Mouse (Mus musculus) induced T-regulatory cell, adult 2 months (primary cell): ENCODE measurements at regions not wholly inside any gene's neighbourhood (a gene's known extent, or its start where the extent isn't known, plus 50 kb on each side); places are given as distances from the start of the nearest gene placed in this dataset.

ENCODE experiments used
- DNase-seq: peaks from one replicate; pipeline ENCODE4 v3.0.0-alpha.2; 2012; ENCODE audit warnings: low read depth

DNA sequence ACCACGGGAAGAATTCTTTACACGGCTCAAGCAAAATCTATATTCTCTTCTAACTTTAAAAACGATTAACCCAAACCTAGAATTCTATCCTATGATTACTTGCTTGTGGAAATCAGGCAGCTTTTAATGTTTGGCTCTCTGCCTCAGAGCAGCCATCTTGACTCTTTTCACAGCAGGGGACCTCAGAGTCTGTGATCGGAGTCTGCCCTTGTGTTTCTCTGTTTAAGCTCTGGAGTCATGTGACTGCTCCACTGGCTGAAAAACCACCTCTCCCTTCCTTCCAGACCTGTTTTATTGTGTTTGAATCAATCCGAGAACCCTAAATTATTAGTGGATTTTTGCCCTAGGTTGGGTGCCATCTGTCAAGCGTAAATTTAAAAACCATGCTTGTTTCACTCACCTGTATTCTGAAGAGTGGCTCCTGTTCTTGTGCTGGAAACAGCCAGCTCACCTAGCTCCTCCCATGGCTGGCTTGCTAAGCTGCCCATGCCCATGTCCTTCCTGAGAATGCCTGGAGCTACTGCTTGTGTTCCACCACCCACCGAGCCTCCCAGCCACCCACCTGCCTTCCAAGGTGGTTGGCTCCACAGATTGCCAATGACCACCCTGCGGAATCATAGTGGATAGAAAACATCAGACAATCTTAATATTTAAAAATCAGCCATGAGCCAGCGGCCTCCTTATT is 62.6 kb downstream of the Perp start:
- DNase-seq, result no peak

DNA sequence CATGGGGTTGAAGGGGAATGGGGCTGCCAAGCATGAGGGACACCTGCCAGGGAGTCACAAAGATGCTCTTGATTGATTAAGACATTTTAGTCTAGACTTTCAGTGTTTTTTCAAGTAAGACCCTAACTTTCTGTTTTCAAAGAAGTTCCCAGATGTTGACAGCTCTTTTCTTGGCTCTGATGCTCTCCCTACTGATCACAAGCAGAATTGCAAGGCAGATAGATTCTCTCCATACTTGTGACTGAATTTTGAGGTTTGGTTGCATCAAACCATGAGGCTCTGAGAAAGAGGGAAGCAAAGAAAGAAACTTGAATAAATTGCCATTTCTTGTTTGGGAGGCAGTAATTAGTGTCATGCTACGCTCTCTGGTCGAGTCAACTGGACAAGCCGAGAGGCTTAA is 64.5 kb downstream of the Perp start:
- DNase-seq, result no peak

DNA sequence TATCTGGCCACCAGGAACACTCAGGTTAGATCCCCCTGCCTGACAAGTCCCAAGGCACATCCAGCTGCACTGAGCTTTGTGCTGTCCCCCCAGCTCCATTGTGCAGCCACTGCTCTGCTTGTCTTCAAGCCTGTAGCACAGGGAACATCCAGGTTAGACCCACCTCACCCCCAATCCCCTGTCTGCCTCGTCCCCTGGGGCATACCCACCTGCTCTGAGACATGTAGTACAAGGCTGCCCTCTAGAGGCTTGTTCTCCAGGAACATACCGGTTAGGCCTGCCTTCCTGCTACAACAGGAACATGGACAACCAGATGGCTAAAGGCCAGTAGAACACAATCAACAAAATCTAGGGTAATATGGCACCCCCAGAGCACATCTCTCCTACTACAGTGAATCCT is 66.1 kb downstream of the Perp start:
- DNase-seq, result peak; percentile 66

DNA sequence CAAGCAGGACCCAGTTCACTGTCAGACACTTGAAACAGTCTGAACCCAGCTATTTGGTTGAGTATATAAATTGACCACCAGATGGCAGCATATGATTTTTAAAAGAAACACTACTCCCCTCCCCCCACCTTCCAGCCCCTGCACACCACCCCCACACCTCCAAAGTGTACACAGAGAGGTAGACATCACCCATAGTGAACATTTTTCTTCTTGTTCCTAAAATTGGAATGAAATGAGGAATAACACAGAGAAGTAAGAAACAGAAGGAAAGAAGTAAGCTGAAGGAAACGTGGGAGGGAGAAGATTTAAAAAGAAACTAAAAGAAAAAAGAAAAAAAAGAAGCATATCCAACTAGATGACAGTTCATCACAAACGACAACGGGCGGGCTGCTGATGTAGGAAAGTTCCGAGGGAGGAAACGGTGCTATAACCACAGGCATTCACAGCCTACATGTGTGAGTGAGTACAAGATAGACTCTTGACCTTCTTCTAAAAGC is 72.3 kb downstream of the Perp start:
- peak; percentile 90 for DNase-seq

DNA sequence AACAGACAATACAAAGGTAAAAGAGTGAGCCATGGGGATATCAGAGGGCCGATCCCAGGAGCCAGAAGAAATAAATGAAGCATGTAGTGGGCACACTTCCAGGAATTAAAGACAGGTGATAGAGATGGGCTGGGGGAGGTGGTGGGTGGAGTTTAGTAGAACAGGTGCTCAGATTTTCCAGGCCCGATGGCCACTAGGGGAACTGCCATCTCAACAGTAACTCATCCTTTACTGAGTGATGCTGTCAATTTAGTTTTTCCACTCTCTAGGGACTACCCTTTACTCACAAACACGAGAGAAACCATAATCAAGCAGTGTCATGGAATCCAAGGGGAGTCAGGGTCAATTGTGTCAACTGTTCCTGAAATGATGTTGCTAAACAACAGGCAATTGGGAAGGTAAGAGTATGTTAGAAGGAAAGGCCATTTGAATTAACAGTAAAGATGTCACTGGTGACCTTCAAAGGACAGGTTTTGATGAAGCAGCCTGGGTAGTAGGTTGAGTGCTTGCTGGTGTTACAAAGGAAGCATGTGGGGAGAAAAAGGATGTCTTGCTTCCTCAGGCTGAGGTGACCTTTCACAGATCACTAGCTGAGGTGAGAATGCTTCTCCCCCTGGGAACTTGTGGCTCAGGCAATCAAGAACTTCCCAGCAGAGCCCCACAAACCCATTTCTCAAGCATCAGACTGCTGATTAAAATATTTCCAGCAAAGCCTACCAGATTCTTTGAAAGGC is 78.4 kb downstream of the Perp start:
- DNase-seq, result peak; percentile 46

DNA sequence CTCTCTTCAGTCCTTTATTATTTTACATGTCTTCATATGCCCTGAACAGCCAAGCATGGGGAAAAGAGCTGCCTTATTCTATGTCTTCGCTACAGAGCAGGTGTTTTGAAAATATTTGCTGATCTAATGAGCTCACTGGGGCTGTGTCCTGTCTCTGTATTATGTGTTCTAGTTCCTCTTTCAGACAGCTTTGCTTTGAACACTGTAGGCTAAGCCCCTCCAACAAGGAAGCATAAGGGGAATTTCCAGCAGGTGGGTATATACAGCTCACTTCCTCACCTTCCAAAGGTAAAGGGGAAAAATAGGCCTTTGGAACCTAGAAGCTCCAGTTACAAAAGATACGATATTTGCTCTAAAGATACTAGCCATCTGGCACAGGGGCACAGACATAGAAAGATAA is 83.0 kb downstream of the Perp start:
- no peak for DNase-seq

DNA sequence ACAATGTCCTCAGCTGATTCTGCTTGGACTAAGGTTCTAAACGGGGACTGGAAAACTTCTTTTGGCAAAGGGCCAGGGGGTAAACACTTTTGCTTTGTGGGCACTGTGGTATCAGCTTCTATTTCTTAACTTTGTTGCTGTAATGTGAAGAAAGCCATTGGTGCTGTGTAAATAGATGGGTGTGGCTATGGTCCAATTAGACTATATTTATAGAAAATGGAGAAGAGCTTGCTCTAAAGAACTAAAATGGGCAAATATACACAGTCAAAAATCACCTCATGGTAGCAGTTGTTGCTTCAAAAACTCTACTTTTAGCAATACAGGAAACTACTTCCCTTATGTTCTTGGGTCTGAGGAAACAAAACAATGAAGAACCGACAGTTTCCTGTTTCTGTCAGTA is 84.1 kb downstream of the Tnfaip3 start:
- DNase-seq, result no peak

DNA sequence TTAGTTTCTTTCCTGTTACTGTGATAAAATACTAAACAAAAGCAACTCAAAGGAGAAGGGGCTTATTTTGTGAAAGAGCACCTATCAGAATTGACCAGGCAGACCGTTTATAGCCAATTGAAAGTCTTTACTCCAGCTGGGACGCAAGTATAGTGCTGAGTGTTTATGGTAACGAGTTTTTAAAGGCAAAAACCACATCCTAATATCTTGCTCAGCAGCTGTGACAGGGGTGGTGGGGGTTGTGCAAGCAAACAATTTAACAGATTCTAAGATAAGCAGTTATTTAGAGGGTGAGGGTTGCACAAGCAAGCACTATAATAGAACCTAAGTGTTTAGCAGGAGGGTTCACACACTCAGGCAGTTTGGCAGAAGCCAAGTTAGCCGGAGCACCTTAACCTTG is 74.0 kb downstream of the Tnfaip3 start:
- DNase-seq, result peak; percentile 44

DNA sequence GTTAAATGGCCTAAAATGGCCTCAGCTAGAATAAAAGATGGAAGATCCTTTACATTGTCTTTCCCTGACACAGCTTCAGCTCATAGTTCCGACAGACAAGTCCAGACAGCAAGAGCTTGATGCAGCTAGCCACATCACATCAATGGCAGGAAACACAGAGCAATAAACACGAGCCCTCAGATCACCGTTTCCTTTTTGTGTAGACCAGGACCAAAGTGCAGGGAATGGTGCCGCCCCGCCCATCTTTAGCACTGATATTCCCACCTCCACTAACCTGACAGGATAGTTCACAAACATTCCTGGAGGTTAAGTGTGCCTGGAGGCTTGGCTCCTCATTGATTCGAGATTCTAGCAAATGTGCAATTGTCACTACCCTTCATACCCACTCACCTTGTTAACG is 73.5 kb downstream of the Tnfaip3 start:
- DNase-seq, result no peak

DNA sequence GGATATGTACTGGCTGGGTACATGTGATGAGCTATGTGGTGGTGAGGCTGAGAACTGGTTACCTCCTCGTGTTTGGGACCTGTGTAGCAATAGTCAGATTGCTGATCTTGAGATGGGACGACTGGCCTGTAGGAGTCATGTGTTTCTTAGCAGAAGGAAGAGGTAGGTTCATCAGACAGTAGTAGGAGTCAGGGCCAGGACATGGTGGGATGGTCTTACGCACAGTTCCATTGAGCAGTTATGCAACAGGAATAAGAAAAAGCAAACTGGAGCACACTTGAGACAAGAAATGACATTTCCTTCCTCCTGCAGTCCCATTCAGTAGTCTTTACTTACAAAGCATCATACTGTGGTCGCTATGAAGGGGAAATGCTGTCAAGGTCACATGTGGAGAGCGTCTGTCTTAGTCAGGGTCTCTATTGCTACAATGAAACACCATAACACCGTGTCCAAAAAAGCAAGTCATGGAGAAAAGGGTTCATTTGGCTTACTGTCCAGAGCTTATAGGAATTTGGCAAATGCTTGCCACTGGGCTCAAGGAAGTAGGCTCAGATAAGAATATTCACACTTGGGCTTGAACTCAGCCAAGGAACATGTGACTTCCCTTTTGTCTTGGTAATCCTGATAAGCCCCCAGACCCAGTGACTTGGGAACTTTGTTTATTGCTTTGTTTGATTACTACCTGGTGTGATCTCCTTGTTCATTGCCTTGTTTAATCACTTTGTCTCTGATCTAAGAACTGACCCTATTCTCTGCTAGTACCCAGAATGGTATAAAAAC is 72.0 kb downstream of the Tnfaip3 start:
- DNase-seq, result no peak

DNA sequence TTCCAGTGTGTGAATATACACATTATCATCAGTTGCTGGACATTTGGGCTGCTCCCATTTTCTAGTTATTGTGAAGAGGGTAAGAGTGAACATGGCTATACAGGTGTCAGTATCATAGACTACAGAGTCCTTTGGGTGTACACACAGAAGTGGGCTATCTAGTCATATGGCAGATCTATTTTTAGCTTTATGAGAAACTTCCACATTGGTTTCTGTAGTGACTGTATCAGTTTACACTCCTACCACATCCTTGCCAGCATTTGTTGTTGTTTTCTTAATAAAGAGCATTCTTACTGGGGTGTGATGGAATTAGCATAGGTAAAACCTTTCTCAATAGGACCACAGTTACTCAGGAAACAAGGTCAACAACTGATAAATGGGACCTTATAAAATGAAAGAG is 68.7 kb downstream of the Tnfaip3 start:
- DNase-seq, result peak; percentile 45
